In genomic region chr19:46714234-46714633, GRCm38 (mm10) we compare ENCODE assay signal across 22 mouse cellular contexts. TPM values are rescaled to one million over a fixed set of nuclear protein-coding genes. Genes with fewer than 3 reads are reported as not detected.
DNase-seq lines count a peak whose midpoint lies in the region; ATAC-seq and TF ChIP-seq lines count a peak whose summit lies in the region.
"Had no signal": no experiment of that assay in that cellular context is flagged by ENCODE, and none has a peak within 500 bp of the region (broad histone marks: within the 10 kb centered on the region; RNA-seq: fewer than 3 reads in every experiment).

No protein-coding gene starts in this region.

- H3K27ac ChIP-seq in kidney, embryonic 15.5 days: no peak overlapping the region
- peak overlapping the region; percentile 50 for H3K27ac ChIP-seq in liver, postnatal 0 days (ENCODE audit: low read depth)
- no peak overlapping the region for H3K27ac ChIP-seq in liver, embryonic 11.5 days (ENCODE audit: low read depth, low read length)
- H3K27ac ChIP-seq in cerebellum, adult 2 months (ENCODE audit: insufficient read depth, low read length): no peak overlapping the region
- H3K27ac ChIP-seq: embryonic facial prominence, embryonic 10.5 days; embryonic facial prominence, embryonic 12.5 days; forebrain, embryonic 13.5 days; forebrain, embryonic 15.5 days had no signal

- TF ChIP-seq EP300 in liver, postnatal 0 days (IDR thresholded peaks at IDR 0.05; ENCODE audit: low read depth): no peak

- no peak overlapping the region for H3K4me3 ChIP-seq in kidney, embryonic 15.5 days (replicated peaks)
- no peak overlapping the region for H3K4me3 ChIP-seq in liver, postnatal 0 days (ENCODE audit: low read depth, low read length)
- no peak overlapping the region for H3K4me3 ChIP-seq in liver, embryonic 11.5 days (ENCODE audit: low read depth, low read length)
- no peak overlapping the region for H3K4me3 ChIP-seq in cerebellum, adult 2 months (replicated peaks; ENCODE audit: insufficient read depth, low read depth, low read length)
- H3K4me3 ChIP-seq: embryonic facial prominence, embryonic 10.5 days; embryonic facial prominence, embryonic 12.5 days; forebrain, embryonic 13.5 days; forebrain, embryonic 15.5 days had no signal

- no peaks in the 10 kb centered on the region for H3K4me1 ChIP-seq in kidney, embryonic 15.5 days
- H3K4me1 ChIP-seq in liver, postnatal 0 days (ENCODE audit: insufficient read depth): no peaks in the 10 kb centered on the region
- H3K4me1 ChIP-seq in liver, embryonic 11.5 days (replicated peaks; ENCODE audit: control insufficient read depth, insufficient read depth, low read length): no peaks in the 10 kb centered on the region; the same call in 1 of the 2 replicates
- H3K4me1 ChIP-seq in cerebellum, adult 2 months (ENCODE audit: control insufficient read depth, insufficient read depth, low read length): no peaks in the 10 kb centered on the region
- H3K4me1 ChIP-seq: embryonic facial prominence, embryonic 10.5 days; embryonic facial prominence, embryonic 12.5 days; forebrain, embryonic 13.5 days; forebrain, embryonic 15.5 days had no signal

- peaks cover 5% of the 10 kb centered on the region; the same call in 1 of the 2 replicates for H3K9me3 ChIP-seq in kidney, embryonic 15.5 days (replicated peaks)
- H3K9me3 ChIP-seq in liver, postnatal 0 days (ENCODE audit: low read length): no peaks in the 10 kb centered on the region
- H3K9me3 ChIP-seq in liver, embryonic 11.5 days (ENCODE audit: control insufficient read depth, low read length): no peaks in the 10 kb centered on the region
- H3K9me3 ChIP-seq: forebrain, embryonic 15.5 days had no signal

- 87% methylated on average over 8 of the region's 8 CpGs for WGBS in kidney, embryonic 15.5 days
- WGBS in liver, postnatal 0 days (ENCODE audit: insufficient replicate concordance): 68% methylated on average over 8 of the region's 8 CpGs
- WGBS in liver, embryonic 11.5 days: 86% methylated on average over 8 of the region's 8 CpGs
- WGBS in cerebellum, adult 2 months: 94% methylated on average over 8 of the region's 8 CpGs

- no peak for ATAC-seq in kidney, embryonic 15.5 days (replicated peaks; ENCODE audit: low FRiP score)
- ATAC-seq in liver, postnatal 0 days: peak; percentile 50; the same call in 1 of the 2 replicates
- no peak for ATAC-seq in liver, embryonic 11.5 days (replicated peaks; ENCODE audit: low FRiP score)
- ATAC-seq: forebrain, embryonic 13.5 days; forebrain, embryonic 15.5 days; forebrain, postnatal 0 days had no signal

- no peak overlapping the region for H3K9ac ChIP-seq in kidney, embryonic 15.5 days
- no peak overlapping the region for H3K9ac ChIP-seq in liver, postnatal 0 days (replicated peaks)
- H3K9ac ChIP-seq in liver, embryonic 11.5 days (ENCODE audit: low read depth, low read length): no peak overlapping the region
- H3K9ac ChIP-seq: embryonic facial prominence, embryonic 12.5 days; forebrain, embryonic 13.5 days; forebrain, embryonic 15.5 days; forebrain, postnatal 0 days had no signal

- H3K4me2 ChIP-seq in kidney, embryonic 15.5 days: no peak overlapping the region
- H3K4me2 ChIP-seq in liver, postnatal 0 days (ENCODE audit: low read depth, low read length): no peak overlapping the region
- H3K4me2 ChIP-seq in liver, embryonic 11.5 days: no peak overlapping the region
- H3K4me2 ChIP-seq: embryonic facial prominence, embryonic 12.5 days; forebrain, embryonic 13.5 days; forebrain, embryonic 15.5 days had no signal

- TF ChIP-seq CTCF in liver, postnatal 0 days (IDR thresholded peaks at IDR 0.05; ENCODE audit: low read depth): no peak
- TF ChIP-seq CTCF in cerebellum, adult 2 months (IDR thresholded peaks at IDR 0.05; ENCODE audit: borderline replicate concordance, insufficient read depth, low read depth, low read length): no peak

- peaks cover 23% of the 10 kb centered on the region for H3K36me3 ChIP-seq in kidney, embryonic 15.5 days
- 0 out of 2 replicates have a peak, but pooled peaks cover 12% of the 10 kb centered on the region for H3K36me3 ChIP-seq in liver, postnatal 0 days (replicated peaks; ENCODE audit: insufficient read depth, low read length)
- no peaks in the 10 kb centered on the region for H3K36me3 ChIP-seq in liver, embryonic 11.5 days (ENCODE audit: control insufficient read depth, insufficient read depth, low read length)
- H3K36me3 ChIP-seq: forebrain, embryonic 15.5 days had no signal

- no peak for TF ChIP-seq POLR2A in cerebellum, adult 2 months (IDR thresholded peaks at IDR 0.05; ENCODE audit: borderline replicate concordance, insufficient read depth, low read length)

- peak; percentile 39 for DNase-seq in kidney, adult 9 months
- DNase-seq in liver, postnatal 0 days: no peak
- no peak for DNase-seq in liver, embryonic 11.5 days (ENCODE audit: low spot score)
- DNase-seq in cerebellum, adult 2 months: no peak
- DNase-seq: adrenal gland, adult 2 months; adrenal gland, postnatal 10 days; adrenal gland, postnatal 25 days; cerebellum, adult 11 months; cerebellum, adult 18-20 months; cerebellum, adult 9-10 months; cerebellum, postnatal 10 days; cerebellum, postnatal 25 days; forebrain, postnatal 0 days had no signal

- H3K27me3 ChIP-seq in kidney, embryonic 15.5 days: no peaks in the 10 kb centered on the region
- H3K27me3 ChIP-seq in liver, postnatal 0 days (ENCODE audit: insufficient read depth, low read length): no peaks in the 10 kb centered on the region
- H3K27me3 ChIP-seq in liver, embryonic 11.5 days (replicated peaks; ENCODE audit: control insufficient read depth, insufficient read depth, low read length): no peaks in the 10 kb centered on the region
- no peaks in the 10 kb centered on the region for H3K27me3 ChIP-seq in cerebellum, adult 2 months (ENCODE audit: control insufficient read depth, insufficient read depth, low read length)
- H3K27me3 ChIP-seq: embryonic facial prominence, embryonic 12.5 days; forebrain, embryonic 13.5 days; forebrain, embryonic 15.5 days had no signal

RNA-seq across cellular contexts. Expression of gene As3mt, which starts 7.0 kb away (rescaled TPM):
- 45.6 and 47.0 TPM in 2 replicates for polyA plus RNA-seq in kidney, embryonic 15.5 days (2015; fragmentation: Nextera tagmentation; extraction: Ambion mirVana)
- 28.4 and 30.1 TPM in 2 replicates for polyA plus RNA-seq in liver, postnatal 0 days (2015; fragmentation: Nextera tagmentation; extraction: Ambion mirVana)
- 26.0 and 29.3 TPM in 2 replicates for polyA plus RNA-seq in liver, embryonic 11.5 days (2014; fragmentation: Nextera tagmentation; extraction: Ambion mirVana)
- polyA plus RNA-seq in cerebellum, adult 2 months (2012; rRNA removed): 16.5 and 16.8 TPM in 2 replicates

RNA-seq across cellular contexts. Expression of gene Borcs7, which starts 24.5 kb away (rescaled TPM):
- 17.5 and 17.9 TPM in 2 replicates for polyA plus RNA-seq in kidney, embryonic 15.5 days (2015; fragmentation: Nextera tagmentation; extraction: Ambion mirVana)
- polyA plus RNA-seq in liver, postnatal 0 days (2015; fragmentation: Nextera tagmentation; extraction: Ambion mirVana): 6.6 and 7.1 TPM in 2 replicates
- 9.9 and 13.8 TPM in 2 replicates for polyA plus RNA-seq in liver, embryonic 11.5 days (2014; fragmentation: Nextera tagmentation; extraction: Ambion mirVana)
- polyA plus RNA-seq in cerebellum, adult 2 months (2012; rRNA removed): 19.0 and 19.1 TPM in 2 replicates

RNA-seq across cellular contexts. Expression of gene Cyp17a1, which starts 41.3 kb away (rescaled TPM):
- 0.12 and 0.79 TPM in 2 replicates for polyA plus RNA-seq in kidney, embryonic 15.5 days (2015; fragmentation: Nextera tagmentation; extraction: Ambion mirVana)
- 3.3 and 5.8 TPM in 2 replicates for polyA plus RNA-seq in liver, postnatal 0 days (2015; fragmentation: Nextera tagmentation; extraction: Ambion mirVana)
- polyA plus RNA-seq in liver, embryonic 11.5 days (2014; fragmentation: Nextera tagmentation; extraction: Ambion mirVana): 0.27 and 0.30 TPM in 2 replicates
- polyA plus RNA-seq in cerebellum, adult 2 months (2012; rRNA removed): 0.06 and 0.08 TPM in 2 replicates
- polyA plus RNA-seq: brain, embryonic 14.5 days; C2C12; cortical plate, adult 2 months; embryonic facial prominence, embryonic 10.5 days; forebrain, embryonic 11.5 days; forebrain, embryonic 13.5 days; forebrain, embryonic 15.5 days; forebrain, postnatal 0 days had no signal

RNA-seq across cellular contexts. Expression of gene Cnnm2, which starts 47.2 kb away (rescaled TPM):
- 6.1 and 7.9 TPM in 2 replicates for polyA plus RNA-seq in kidney, embryonic 15.5 days (2015; fragmentation: Nextera tagmentation; extraction: Ambion mirVana)
- polyA plus RNA-seq in liver, postnatal 0 days (2015; fragmentation: Nextera tagmentation; extraction: Ambion mirVana): 1.6 and 2.0 TPM in 2 replicates
- 1.9 and 2.6 TPM in 2 replicates for polyA plus RNA-seq in liver, embryonic 11.5 days (2014; fragmentation: Nextera tagmentation; extraction: Ambion mirVana)
- 31.2 and 31.4 TPM in 2 replicates for polyA plus RNA-seq in cerebellum, adult 2 months (2012; rRNA removed)
